Mouse (Mus musculus) liver, adult 2 months (tissue): ENCODE data around the gene Slc25a38. TPM values are rescaled to one million over a fixed set of nuclear protein-coding genes. Genes with fewer than 3 reads are reported as not detected.

Experiments used
- DNase-seq: peaks from one replicate; pipeline ENCODE4 v3.0.0-alpha.2; 2011; ENCODE audit warnings: low read depth, low spot score; ENCODE audit errors: extremely low read depth
- H3K27ac ChIP-seq: fragments of 200-500 bp; replicated peaks from 2 replicates; pipeline ENCODE4 v1.5.1; 2012; ENCODE audit warnings: low read depth, mild to moderate bottlenecking, control low read depth, inconsistent platforms, low read length; ENCODE audit not compliant: insufficient read depth
- H3K27me3 ChIP-seq: fragments of 200-500 bp; 2 replicates; pipeline ENCODE4 v1.6.1; 2012; ENCODE audit warnings: mild to moderate bottlenecking, moderate library complexity, low read length, inconsistent platforms; ENCODE audit not compliant: control insufficient read depth, insufficient read depth
- H3K36me3 ChIP-seq: fragments of 200-500 bp; 2 replicates; pipeline ENCODE4 v1.6.1; 2012; ENCODE audit warnings: low read length, inconsistent platforms; ENCODE audit not compliant: control insufficient read depth, insufficient read depth
- H3K4me1 ChIP-seq: fragments of 200-500 bp; 2 replicates; pipeline ENCODE4 v1.6.1; 2011; ENCODE audit warnings: low read length; ENCODE audit not compliant: control insufficient read depth, insufficient read depth
- H3K4me3 ChIP-seq: fragments of 200-500 bp; 2 replicates; pipeline ENCODE4 v1.5.1; 2011; ENCODE audit warnings: low read depth, mild to moderate bottlenecking, control low read depth, low read length, moderate library complexity; ENCODE audit not compliant: insufficient read depth
- H3K79me2 ChIP-seq: fragments of 200-500 bp; 2 replicates; pipeline ENCODE4 v1.6.1; 2012; ENCODE audit warnings: inconsistent platforms, mild to moderate bottlenecking, low read length, moderate library complexity; ENCODE audit not compliant: control insufficient read depth, insufficient read depth
- H3K9ac ChIP-seq: fragments of 200-500 bp; 2 replicates; pipeline ENCODE4 v1.6.1; 2012; ENCODE audit warnings: low read depth, mild to moderate bottlenecking, control low read depth, inconsistent platforms, low read length
- CTCF ChIP-seq: fragments of 200-500 bp; IDR thresholded peaks from 2 replicates; pipeline ENCODE4 v1.5.1; 2011; ENCODE audit warnings: low read depth, low read length, control low read depth
- POLR2A ChIP-seq: fragments of 200-500 bp; IDR thresholded peaks from 2 replicates; pipeline ENCODE4 v1.6.1; 2011; ENCODE audit warnings: low read length, control low read depth; ENCODE audit not compliant: insufficient read depth; ENCODE audit errors: extremely low read depth
- WGBS: fragments of 180-500 bp; shearing (Covaris S2); methylation state at CpG from one replicate; pipeline ENCODE4 v1.1.7; 2018; 5-methylcytosine and 5-hydroxymethylcytosine counted together
- polyA plus RNA-seq: library from polyadenylated mRNA; depleted of rRNA; stranded (reverse); fragments of >200 nt; gene quantifications from 2 replicates; pipeline ENCODE4 v1.2.3, GENCODE M21; 2012
- total RNA-seq: library from RNA; depleted of rRNA; stranded (reverse); fragments of >200 nt; gene quantifications from 2 replicates; pipeline ENCODE4 v1.2.3, GENCODE M21; 2014

Gene Slc25a38
- total and polyA plus RNA-seq, 2 experiments, result 18.7 to 44.2 TPM

DNA sequence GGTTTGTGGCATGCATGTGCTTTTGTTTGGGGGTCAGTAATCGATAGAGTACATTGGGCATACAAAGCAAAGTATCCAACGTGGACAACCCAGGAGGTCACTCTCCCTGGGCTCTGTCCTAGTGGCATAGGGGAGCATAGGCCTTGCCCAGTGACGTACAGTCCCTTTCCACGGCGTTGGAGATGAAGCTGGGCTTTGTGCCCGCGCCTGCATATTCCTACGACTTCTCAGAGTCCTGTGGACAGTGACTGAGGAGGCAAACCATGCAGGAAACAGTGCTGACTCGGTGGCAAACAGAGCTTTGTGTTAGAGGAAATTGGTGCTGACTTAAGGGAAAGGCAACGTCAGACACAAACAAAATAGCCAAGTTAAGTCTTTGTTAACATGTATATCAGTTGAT, 19.1 kb downstream of the Slc25a38 start:
- H3K79me2 ChIP-seq, result peaks cover 4% of the 10 kb centered on the region
- no peak overlapping the region for H3K4me3 ChIP-seq
- no peak for DNase-seq
- H3K27ac ChIP-seq, result no peak overlapping the region
- peaks cover 9% of the 10 kb centered on the region for H3K4me1 ChIP-seq
- H3K36me3 ChIP-seq, result peaks cover 34% of the 10 kb centered on the region
- TF ChIP-seq POLR2A (no peak), CTCF (no peak)
- WGBS, result 41% methylated on average over 10 of the region's 10 CpGs
- H3K27me3 ChIP-seq, result no peaks in the 10 kb centered on the region
- no peak overlapping the region for H3K9ac ChIP-seq

DNA sequence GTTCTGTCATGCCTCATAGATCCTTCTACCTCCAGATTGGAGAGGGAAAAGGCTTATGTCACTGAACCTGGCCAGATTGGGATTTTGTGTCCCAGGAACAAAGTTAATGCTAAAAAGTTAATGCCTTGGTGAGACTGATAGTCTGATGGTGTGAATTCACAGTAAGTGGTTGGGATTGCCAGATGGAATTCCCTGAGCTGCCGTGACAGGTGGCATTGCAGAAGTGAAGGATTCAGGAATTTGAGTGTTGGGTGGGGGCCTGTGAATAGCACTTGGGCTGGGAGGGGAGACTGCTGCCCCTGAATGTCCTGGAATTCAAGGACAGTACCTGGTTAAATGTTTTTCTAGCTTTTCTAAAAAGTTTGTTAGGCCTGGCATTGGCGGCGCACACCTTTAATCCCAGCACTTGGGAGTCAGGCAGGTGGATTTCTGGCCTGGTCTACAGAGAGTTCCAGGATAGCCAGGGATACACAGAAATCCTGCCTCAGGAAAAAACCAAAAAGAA, 21.7 kb downstream of the Slc25a38 start:
- H3K9ac ChIP-seq, result no peak overlapping the region
- H3K4me1 ChIP-seq, result peaks cover 9% of the 10 kb centered on the region
- no peak overlapping the region for H3K27ac ChIP-seq
- no peaks in the 10 kb centered on the region for H3K27me3 ChIP-seq
- H3K36me3 ChIP-seq, result peaks cover 33% of the 10 kb centered on the region
- peaks cover 4% of the 10 kb centered on the region for H3K79me2 ChIP-seq
- TF ChIP-seq POLR2A, result no peak
- 93% methylated on average over 3 of the region's 3 CpGs for WGBS
- H3K4me3 ChIP-seq, result no peak overlapping the region
- DNase-seq, result no peak

DNA sequence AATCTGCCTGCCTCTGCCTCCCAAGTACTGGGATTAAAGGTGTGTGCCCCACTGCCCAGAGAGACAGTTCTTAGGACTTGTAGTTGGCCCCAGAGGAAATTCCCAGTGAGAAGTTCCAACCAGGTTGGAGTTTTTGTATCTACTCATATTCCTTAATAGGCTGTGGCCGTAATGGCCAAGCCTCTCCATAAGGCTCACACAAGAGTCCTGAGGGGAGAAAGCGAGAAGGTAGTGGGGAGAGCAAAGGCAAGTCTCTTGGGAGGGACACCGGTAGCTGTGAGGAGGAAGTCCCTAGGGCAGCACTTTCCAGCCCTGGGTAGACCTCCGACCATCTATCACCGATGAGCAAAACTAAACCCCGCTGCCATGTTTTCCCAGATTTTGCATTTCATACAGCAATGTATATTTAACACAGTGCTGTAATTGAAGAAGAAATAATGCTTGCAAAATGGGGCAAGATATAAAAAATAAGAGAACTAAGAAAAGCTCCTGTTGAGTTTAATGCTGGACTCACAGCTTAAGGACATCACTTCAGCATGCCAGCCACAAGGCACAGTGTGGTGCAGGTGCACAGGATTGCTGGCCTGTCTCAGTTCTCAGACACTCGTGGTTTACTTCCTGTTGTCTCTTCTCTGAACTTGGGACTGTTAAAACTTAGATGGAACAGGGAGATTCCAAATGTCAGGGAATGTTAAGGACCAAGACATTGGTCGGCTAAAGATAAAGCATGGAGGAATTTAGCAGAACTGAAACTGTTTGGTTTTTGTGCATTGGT, 23.0 kb downstream of the Slc25a38 start:
- Histone ChIP-seq H3K79me2 (no peaks in the 10 kb centered on the region), H3K4me3 (no peak overlapping the region), H3K36me3 (peaks cover 33% of the 10 kb centered on the region), H3K4me1 (peaks cover 9% of the 10 kb centered on the region), H3K9ac (no peak overlapping the region), H3K27me3 (no peaks in the 10 kb centered on the region), H3K27ac (no peak overlapping the region)
- WGBS, result 57% methylated on average over 8 of the region's 8 CpGs
- DNase-seq, result no peak
- TF ChIP-seq CTCF, result no peak

- Histone ChIP-seq H3K4me1 (peaks cover 4% of the 10 kb centered on the region; the same call in 1 of the 2 replicates), H3K9ac (no peak overlapping the region), H3K4me3 (no peak overlapping the region), H3K27ac (no peak overlapping the region), H3K36me3 (peaks cover 31% of the 10 kb centered on the region), H3K27me3 (no peaks in the 10 kb centered on the region), H3K79me2 (no peaks in the 10 kb centered on the region)
- no peak for DNase-seq
- TF ChIP-seq POLR2A, result no peak
- TF ChIP-seq CTCF, result no peak
- WGBS, result 61% methylated on average over 6 of the region's 6 CpGs
These were observed 23.7 kb downstream of the Slc25a38 start for GRCm38 (mm10) chr9:120133755-120134475.

GRCm38 (mm10) chr9:120134529-120135160, 24.5 kb downstream of the Slc25a38 start:
- Histone ChIP-seq H3K4me1 (0 out of 2 replicates have a peak, but pooled peaks cover 1% of the 10 kb centered on the region), H3K36me3 (peaks cover 23% of the 10 kb centered on the region), H3K27ac (no peak overlapping the region), H3K79me2 (no peaks in the 10 kb centered on the region), H3K9ac (no peak overlapping the region), H3K4me3 (no peak overlapping the region), H3K27me3 (no peaks in the 10 kb centered on the region)
- DNase-seq, result no peak
- 68% methylated on average over 13 of the region's 13 CpGs for WGBS
- no peak for TF ChIP-seq POLR2A
